Mouse (Mus musculus) midbrain, embryonic 14.5 days (tissue): Measurements from ENCODE around the gene Nr5a2. TPM values are rescaled to one million over a fixed set of nuclear protein-coding genes. Genes with fewer than 3 reads are reported as not detected.

Experiments
- ATAC-seq: fragments of 200-750 bp; cut with Nextera tagmentation; 2 replicates; pipeline ENCODE4 v1.8.0; 2017; ENCODE audit warnings: moderate number of reproducible peaks, moderate library complexity; ENCODE audit not compliant: low FRiP score, low TSS enrichment
- DNase-seq: peaks from one replicate; pipeline ENCODE4 v3.0.0-alpha.2; 2015
- H3K27ac ChIP-seq: fragments of 300-500 bp; sonication (generic); replicated peaks from 2 replicates; pipeline ENCODE4 v1.5.1; 2014; ENCODE audit warnings: mild to moderate bottlenecking, low read depth, low read length, moderate library complexity
- H3K27me3 ChIP-seq: fragments of 300-500 bp; sonication (generic); 2 replicates; pipeline ENCODE4 v1.6.1; 2014; ENCODE audit warnings: low read length, control low read depth, mixed read lengths; ENCODE audit not compliant: control insufficient read depth, insufficient read depth
- H3K36me3 ChIP-seq: fragments of 300-500 bp; sonication (generic); 2 replicates; pipeline ENCODE4 v1.6.1; 2014; ENCODE audit warnings: low read length, control low read depth; ENCODE audit not compliant: control insufficient read depth, insufficient read depth
- H3K4me1 ChIP-seq: fragments of 300-500 bp; sonication (generic); 2 replicates; pipeline ENCODE4 v1.6.1; 2014; ENCODE audit warnings: mild to moderate bottlenecking, antibody characterized with exemption, low read length, control low read depth; ENCODE audit not compliant: control insufficient read depth, insufficient read depth
- H3K4me2 ChIP-seq: fragments of 300-500 bp; sonication (generic); 2 replicates; pipeline ENCODE4 v1.6.1; 2014; ENCODE audit warnings: mild to moderate bottlenecking, low read length, moderate library complexity
- H3K4me3 ChIP-seq: fragments of 300-500 bp; sonication (generic); replicated peaks from 2 replicates; pipeline ENCODE4 v1.5.1; 2014; ENCODE audit warnings: low read depth, low read length
- H3K9ac ChIP-seq: fragments of 300-500 bp; sonication (generic); replicated peaks from 2 replicates; pipeline ENCODE4 v1.6.1; 2014; ENCODE audit warnings: mild to moderate bottlenecking, low read length, moderate library complexity
- H3K9me3 ChIP-seq: fragments of 300-500 bp; sonication (generic); 2 replicates; pipeline ENCODE4 v1.6.1; 2016; ENCODE audit warnings: low read length, control low read depth, mixed read lengths; ENCODE audit not compliant: control insufficient read depth
- WGBS: fragments of 180-500 bp; shearing (Covaris S2); extraction: QIAGEN DNeasy Blood & Tissue Kit; methylation state at CpG from one replicate; pipeline ENCODE4 v1.1.7; 2014; 5-methylcytosine and 5-hydroxymethylcytosine counted together
- polyA plus RNA-seq: library from polyadenylated mRNA; unstranded; fragments of >200 nt; fragmentation: Nextera tagmentation; extraction: Ambion mirVana; gene quantifications from 2 replicates; pipeline ENCODE4 v1.2.1, GENCODE M21; 2014

Gene Nr5a2
- polyA plus RNA-seq, 1 experiment from 2014 or later, result 1.6 TPM

DNA sequence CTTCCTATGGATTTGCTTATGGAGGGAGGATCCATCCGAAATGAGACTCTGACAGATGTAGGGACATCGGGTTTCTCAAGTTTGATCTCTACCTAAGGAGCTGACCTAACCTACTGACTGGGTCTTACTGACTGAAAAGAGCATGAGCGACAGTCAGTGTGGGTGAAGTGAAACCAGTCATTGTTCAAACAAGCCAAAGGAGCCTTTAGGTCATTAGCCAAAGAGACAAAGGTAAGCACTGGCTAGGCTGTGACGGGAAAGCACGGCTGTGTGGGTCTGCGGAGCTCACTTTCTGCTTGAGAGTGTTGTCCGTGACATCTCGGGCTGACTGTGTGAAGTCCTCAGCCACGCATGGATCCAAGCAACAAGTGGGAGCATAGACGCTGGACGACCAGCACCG, 50.1 kb downstream of the Nr5a2 start:
- no peaks in the 10 kb centered on the region for H3K9me3 ChIP-seq
- WGBS, result 91% methylated on average over 12 of the region's 12 CpGs
- no peaks in the 10 kb centered on the region for H3K4me1 ChIP-seq
- ATAC-seq, result no peak
- no peak overlapping the region for H3K4me2 ChIP-seq
- H3K27me3 ChIP-seq, result no peaks in the 10 kb centered on the region
- no peaks in the 10 kb centered on the region for H3K36me3 ChIP-seq
- H3K4me3 ChIP-seq, result no peak overlapping the region
- H3K9ac ChIP-seq, result no peak overlapping the region
- H3K27ac ChIP-seq, result no peak overlapping the region
- no peak for DNase-seq

DNA sequence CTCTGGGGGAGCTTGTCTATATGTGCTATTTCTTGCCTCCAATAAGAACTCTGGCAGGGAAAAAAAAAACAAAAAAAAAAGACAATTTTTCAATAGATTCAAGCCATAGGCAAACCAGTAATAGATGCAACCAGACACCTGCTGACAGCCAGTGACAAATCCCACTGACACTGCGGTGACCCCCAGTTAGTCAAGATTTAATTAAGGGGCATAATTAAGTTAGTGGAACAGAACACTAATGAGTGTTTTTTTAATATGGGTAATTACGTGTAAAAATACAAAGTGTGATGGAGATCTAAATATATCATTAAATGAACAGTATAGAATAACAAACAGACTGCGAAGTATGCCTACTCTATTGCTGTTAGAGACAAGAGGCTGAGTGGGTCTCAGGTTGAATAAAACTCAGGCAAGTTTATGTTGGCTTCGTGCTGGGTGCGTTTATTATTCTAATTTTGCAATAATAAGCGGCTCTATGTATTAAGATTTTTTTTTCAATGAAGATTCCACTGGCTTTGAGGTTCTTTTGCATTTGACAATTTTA, 50.7 kb downstream of the Nr5a2 start:
- Histone ChIP-seq H3K4me1 (no peaks in the 10 kb centered on the region), H3K4me2 (no peak overlapping the region), H3K27ac (no peak overlapping the region), H3K9me3 (no peaks in the 10 kb centered on the region), H3K36me3 (no peaks in the 10 kb centered on the region), H3K4me3 (no peak overlapping the region), H3K9ac (no peak overlapping the region), H3K27me3 (no peaks in the 10 kb centered on the region)
- DNase-seq (no peak), ATAC-seq (no peak)
- WGBS, result 83% methylated on average over 6 of the region's 6 CpGs

DNA sequence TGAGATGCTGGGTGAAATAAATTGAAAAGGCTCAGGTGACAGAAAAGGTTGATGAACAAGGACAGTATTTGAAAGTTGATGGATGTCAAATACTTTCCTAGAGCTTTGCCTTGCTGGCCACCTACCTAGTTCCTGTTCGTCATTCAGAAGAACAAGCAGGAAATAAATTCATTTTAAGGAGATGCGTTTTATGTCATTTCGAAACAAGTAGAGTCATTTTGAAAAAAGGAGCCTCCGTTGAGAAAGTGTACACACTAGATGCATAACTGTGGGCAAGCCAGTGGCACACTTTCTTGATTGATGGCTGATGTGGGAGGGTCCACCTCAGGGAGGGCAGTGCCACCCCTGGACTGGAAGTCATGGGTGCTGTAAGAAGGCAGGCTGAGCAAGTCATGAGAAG, 62.1 kb downstream of the Nr5a2 start:
- Histone ChIP-seq H3K9me3 (no peaks in the 10 kb centered on the region), H3K36me3 (no peaks in the 10 kb centered on the region), H3K4me1 (no peaks in the 10 kb centered on the region), H3K9ac (no peak overlapping the region), H3K27me3 (no peaks in the 10 kb centered on the region), H3K4me2 (no peak overlapping the region), H3K27ac (no peak overlapping the region), H3K4me3 (no peak overlapping the region)
- ATAC-seq (no peak), DNase-seq (no peak)
- WGBS, result 96% methylated on average over 4 of the region's 4 CpGs

DNA sequence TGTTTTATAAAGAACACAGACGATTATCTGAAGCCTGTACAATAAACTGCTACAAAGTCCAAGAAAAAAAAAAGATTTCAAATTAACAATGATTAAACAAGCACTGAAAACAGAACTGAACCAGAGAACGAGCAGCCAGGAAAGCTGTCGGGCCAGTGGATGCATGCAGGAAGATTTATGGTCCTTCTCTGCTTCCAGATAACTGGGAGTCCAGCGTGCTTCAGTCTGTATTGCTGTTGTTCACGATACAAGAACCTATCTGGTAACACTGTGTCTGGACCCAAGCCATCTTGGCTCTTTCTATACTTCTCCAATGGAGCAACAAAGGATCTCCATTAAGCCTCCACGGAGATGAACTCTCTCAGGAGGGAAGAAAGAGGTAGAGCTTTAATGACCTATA, 63.9 kb downstream of the Nr5a2 start:
- no peak overlapping the region for H3K4me3 ChIP-seq
- no peak overlapping the region for H3K9ac ChIP-seq
- no peaks in the 10 kb centered on the region for H3K36me3 ChIP-seq
- H3K4me2 ChIP-seq, result no peak overlapping the region
- no peaks in the 10 kb centered on the region for H3K27me3 ChIP-seq
- DNase-seq, result no peak
- 82% methylated on average over 6 of the region's 6 CpGs for WGBS
- no peaks in the 10 kb centered on the region for H3K9me3 ChIP-seq
- ATAC-seq, result no peak
- no peaks in the 10 kb centered on the region for H3K4me1 ChIP-seq
- H3K27ac ChIP-seq, result no peak overlapping the region

DNA sequence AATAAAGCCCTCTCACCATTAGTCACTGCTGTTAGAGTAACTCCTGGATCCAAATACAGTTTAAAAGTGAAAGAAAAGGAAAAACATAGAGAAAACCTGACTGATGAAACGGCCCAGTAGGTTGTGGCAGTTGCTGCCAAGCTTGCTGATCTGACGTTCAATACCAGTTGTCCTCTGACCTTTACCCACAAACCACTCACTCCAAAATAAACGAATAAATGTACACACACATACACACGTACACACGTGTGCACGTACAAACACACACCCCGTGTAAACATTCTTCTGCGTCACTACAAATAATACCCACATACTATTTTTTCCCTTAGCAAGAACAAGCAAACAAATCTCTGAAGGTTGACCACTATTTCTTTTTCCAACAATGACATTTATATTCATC, 64.4 kb downstream of the Nr5a2 start:
- no peak overlapping the region for H3K9ac ChIP-seq
- DNase-seq (no peak), ATAC-seq (no peak)
- WGBS, result 92% methylated on average over 8 of the region's 8 CpGs
- H3K27me3 ChIP-seq, result no peaks in the 10 kb centered on the region
- no peaks in the 10 kb centered on the region for H3K36me3 ChIP-seq
- no peak overlapping the region for H3K4me2 ChIP-seq
- no peaks in the 10 kb centered on the region for H3K9me3 ChIP-seq
- no peak overlapping the region for H3K27ac ChIP-seq
- no peak overlapping the region for H3K4me3 ChIP-seq
- H3K4me1 ChIP-seq, result no peaks in the 10 kb centered on the region

DNA sequence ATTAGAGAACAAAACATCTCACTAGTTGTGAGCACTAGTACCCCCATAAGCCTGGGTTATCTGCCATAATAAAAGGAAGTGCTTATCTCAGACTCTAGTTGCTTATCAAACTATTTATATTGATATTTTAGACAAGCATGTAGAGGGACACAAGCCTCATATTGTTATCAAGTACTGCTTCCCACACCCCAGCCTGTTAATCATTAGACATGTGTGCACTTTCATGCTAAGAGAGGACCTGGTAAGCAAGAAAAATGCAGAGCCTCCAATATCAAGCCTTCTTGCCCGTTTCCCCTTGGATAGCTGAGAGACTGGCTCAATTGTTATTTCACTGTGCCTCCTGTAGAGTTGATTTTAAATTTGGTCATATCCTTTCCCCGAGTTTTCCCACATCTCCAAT, 65.5 kb downstream of the Nr5a2 start:
- 82% methylated on average over 2 of the region's 2 CpGs for WGBS
- Histone ChIP-seq H3K4me1 (no peaks in the 10 kb centered on the region), H3K4me3 (no peak overlapping the region), H3K4me2 (no peak overlapping the region), H3K9me3 (no peaks in the 10 kb centered on the region), H3K27ac (no peak overlapping the region), H3K9ac (no peak overlapping the region), H3K27me3 (no peaks in the 10 kb centered on the region), H3K36me3 (no peaks in the 10 kb centered on the region)
- ATAC-seq (no peak), DNase-seq (no peak)

DNA sequence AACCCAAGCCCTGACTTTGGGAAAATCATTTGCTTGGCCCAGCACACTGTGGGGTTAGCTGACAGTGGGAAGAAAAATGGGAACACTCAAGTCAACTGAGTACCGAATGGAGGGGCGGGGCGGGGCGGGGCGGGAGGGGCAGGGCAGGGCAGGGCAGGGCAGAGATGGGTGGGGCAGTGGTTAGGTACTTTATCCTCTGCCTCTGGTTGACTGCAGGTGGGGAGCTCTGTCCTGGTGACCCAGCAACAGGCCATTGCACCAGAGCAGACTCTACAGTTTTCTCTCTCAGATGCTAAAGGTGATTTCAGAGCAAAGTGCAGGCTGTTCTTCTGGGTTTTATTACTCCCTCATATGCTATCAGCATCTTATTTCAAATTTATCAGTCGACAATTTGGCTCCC, 67.1 kb downstream of the Nr5a2 start:
- H3K4me3 ChIP-seq, result no peak overlapping the region
- WGBS, result 92% methylated on average over 6 of the region's 6 CpGs
- no peaks in the 10 kb centered on the region for H3K9me3 ChIP-seq
- H3K36me3 ChIP-seq, result no peaks in the 10 kb centered on the region
- no peak for ATAC-seq
- H3K9ac ChIP-seq, result no peak overlapping the region
- H3K27ac ChIP-seq, result no peak overlapping the region
- no peak overlapping the region for H3K4me2 ChIP-seq
- no peak for DNase-seq
- H3K27me3 ChIP-seq, result no peaks in the 10 kb centered on the region
- H3K4me1 ChIP-seq, result peaks cover 6% of the 10 kb centered on the region; the same call in 1 of the 2 replicates

DNA sequence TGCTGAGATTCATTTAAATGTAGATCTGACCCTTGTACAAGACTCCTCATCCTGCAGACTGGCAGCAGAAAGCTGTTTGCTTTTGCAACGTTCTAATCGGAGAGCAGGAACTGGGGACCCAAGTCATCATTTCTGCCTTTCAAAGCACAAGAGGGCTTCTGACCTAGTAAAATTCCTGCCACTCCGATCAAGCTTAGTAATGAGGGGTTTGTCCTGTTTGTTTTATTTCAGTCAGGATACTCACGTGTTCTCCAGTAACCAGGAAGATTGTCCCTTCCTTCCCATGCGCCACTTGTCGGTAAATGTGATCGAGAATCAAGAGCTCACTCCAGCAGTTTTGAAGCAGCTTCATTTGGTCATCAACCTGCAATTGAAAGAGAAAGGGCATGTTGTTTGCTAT, 69.8 kb downstream of the Nr5a2 start:
- ATAC-seq (no peak), DNase-seq (no peak)
- no peak overlapping the region for H3K4me2 ChIP-seq
- H3K4me1 ChIP-seq, result peaks cover 6% of the 10 kb centered on the region; the same call in 1 of the 2 replicates
- no peak overlapping the region for H3K9ac ChIP-seq
- 85% methylated on average over 7 of the region's 7 CpGs for WGBS
- no peak overlapping the region for H3K4me3 ChIP-seq
- no peaks in the 10 kb centered on the region for H3K36me3 ChIP-seq
- no peaks in the 10 kb centered on the region for H3K9me3 ChIP-seq
- H3K27ac ChIP-seq, result no peak overlapping the region
- H3K27me3 ChIP-seq, result no peaks in the 10 kb centered on the region

DNA sequence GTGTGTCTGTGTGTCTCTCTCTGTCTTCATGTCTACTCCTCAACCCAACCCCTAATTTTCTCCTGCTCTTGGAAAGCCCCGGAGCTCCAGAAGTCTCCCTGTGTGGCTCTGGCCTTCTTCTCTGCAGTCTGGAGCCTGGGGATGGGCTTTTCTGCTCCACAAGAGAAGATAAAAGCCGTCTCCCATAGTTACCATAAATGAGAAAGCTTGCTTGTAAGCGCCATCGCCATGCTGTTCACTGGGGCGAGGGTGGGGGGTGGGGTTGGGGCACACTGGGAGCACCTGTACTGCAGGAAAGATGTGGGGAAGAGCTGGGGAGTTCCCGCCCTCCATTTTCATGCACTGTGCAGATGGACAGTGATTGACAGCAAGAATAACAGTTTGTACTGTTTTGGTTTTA, 71.5 kb downstream of the Nr5a2 start:
- Histone ChIP-seq H3K9ac (no peak overlapping the region), H3K4me1 (peaks cover 6% of the 10 kb centered on the region; the same call in 1 of the 2 replicates), H3K27me3 (no peaks in the 10 kb centered on the region), H3K36me3 (no peaks in the 10 kb centered on the region), H3K4me3 (no peak overlapping the region), H3K4me2 (no peak overlapping the region), H3K9me3 (no peaks in the 10 kb centered on the region), H3K27ac (no peak overlapping the region)
- ATAC-seq, result no peak
- peak; percentile 18 for DNase-seq
- 25% methylated on average over 6 of the region's 6 CpGs for WGBS
